8 mouse cellular contexts compared by ENCODE assay signal in genomic region chr1:136232986-136233790, GRCm38 (mm10). TPM values are rescaled to one million over a fixed set of nuclear protein-coding genes. Genes with fewer than 3 reads are reported as not detected.
DNase-seq lines count a peak whose midpoint lies in the region; ATAC-seq and TF ChIP-seq lines count a peak whose summit lies in the region.

No protein-coding gene starts in this region.

- TF ChIP-seq CTCF in cerebellum, adult 2 months (IDR thresholded peaks at IDR 0.05; ENCODE audit: borderline replicate concordance, insufficient read depth, low read depth, low read length), result no peak
- TF ChIP-seq CTCF in liver, postnatal 0 days (IDR thresholded peaks at IDR 0.05; ENCODE audit: low read depth), result no peak

- H3K9ac ChIP-seq in forebrain, embryonic 13.5 days, result peak overlapping the region; percentile 76
- no peak overlapping the region for H3K9ac ChIP-seq in liver, postnatal 0 days (replicated peaks)

- H3K27me3 ChIP-seq in cerebellum, adult 2 months (ENCODE audit: control insufficient read depth, insufficient read depth, low read length), result peaks cover 2% of the 10 kb centered on the region; the same call in 1 of the 2 replicates
- H3K27me3 ChIP-seq in forebrain, embryonic 13.5 days, result no peaks in the 10 kb centered on the region
- peaks cover 30% of the 10 kb centered on the region for H3K27me3 ChIP-seq in liver, postnatal 0 days (ENCODE audit: insufficient read depth, low read length)

- no peaks in the 10 kb centered on the region for H3K36me3 ChIP-seq in forebrain, embryonic 13.5 days (ENCODE audit: poor library complexity, severe bottlenecking)
- no peaks in the 10 kb centered on the region for H3K36me3 ChIP-seq in liver, postnatal 0 days (replicated peaks; ENCODE audit: insufficient read depth, low read length)

- no peak for TF ChIP-seq POLR2A in cerebellum, adult 2 months (IDR thresholded peaks at IDR 0.05; ENCODE audit: borderline replicate concordance, insufficient read depth, low read length)

- no peak overlapping the region for H3K27ac ChIP-seq in cerebellum, adult 2 months (ENCODE audit: insufficient read depth, low read length)
- peak overlapping the region; percentile 54 for H3K27ac ChIP-seq in forebrain, embryonic 13.5 days
- H3K27ac ChIP-seq in liver, postnatal 0 days (ENCODE audit: low read depth), result no peak overlapping the region

- no peak for TF ChIP-seq EP300 in liver, postnatal 0 days (IDR thresholded peaks at IDR 0.05; ENCODE audit: low read depth)

- no peaks in the 10 kb centered on the region for H3K4me1 ChIP-seq in cerebellum, adult 2 months (ENCODE audit: control insufficient read depth, insufficient read depth, low read length)
- H3K4me1 ChIP-seq in forebrain, embryonic 13.5 days, result peaks cover 60% of the 10 kb centered on the region
- peaks cover 20% of the 10 kb centered on the region for H3K4me1 ChIP-seq in liver, postnatal 0 days (ENCODE audit: insufficient read depth)

- no peak for ATAC-seq in forebrain, embryonic 13.5 days
- no peak for ATAC-seq in liver, postnatal 0 days

- H3K4me3 ChIP-seq in cerebellum, adult 2 months (replicated peaks; ENCODE audit: insufficient read depth, low read depth, low read length), result peak overlapping the region; percentile 65
- H3K4me3 ChIP-seq in forebrain, embryonic 13.5 days, result peak overlapping the region; percentile 58
- peak overlapping the region; percentile 57; the same call in 1 of the 2 replicates for H3K4me3 ChIP-seq in liver, postnatal 0 days (ENCODE audit: low read depth, low read length)

- H3K4me2 ChIP-seq in forebrain, embryonic 13.5 days, result peak overlapping the region; percentile 74
- H3K4me2 ChIP-seq in liver, postnatal 0 days (ENCODE audit: low read depth, low read length), result peak overlapping the region; percentile 87

- 16% methylated on average over 23 of the region's 23 CpGs for WGBS in cerebellum, adult 2 months
- under 1% methylated on average over 23 of the region's 23 CpGs for WGBS in forebrain, embryonic 13.5 days
- 8% methylated on average over 23 of the region's 23 CpGs for WGBS in liver, postnatal 0 days (ENCODE audit: insufficient replicate concordance)

- DNase-seq in cerebellum, adult 2 months, result no peak
- no peak for DNase-seq in cerebellum, adult 9-11 months
- DNase-seq in 3T3-L1 (ENCODE audit: low read depth, low spot score), result peak; percentile 39
- no peak for DNase-seq in liver, postnatal 0 days
- no peak for DNase-seq in right cerebral cortex, postnatal 14 days
- no peak for DNase-seq in frontal cortex, postnatal 25 days (ENCODE audit: low spot score in 2 of 2)
- DNase-seq in frontal cortex, postnatal 36 days (ENCODE audit: low spot score in 2 of 2), result no peak

- no peaks in the 10 kb centered on the region for H3K9me3 ChIP-seq in forebrain, embryonic 13.5 days (replicated peaks)
- H3K9me3 ChIP-seq in liver, postnatal 0 days (ENCODE audit: low read length), result no peaks in the 10 kb centered on the region

RNA-seq across cellular contexts. Expression of gene Inava, which starts 0.9 kb away (rescaled TPM):
- 1.4 and 1.8 TPM in 2 replicates for polyA plus RNA-seq in cerebellum, adult 2 months (2012; rRNA removed)
- 8.3 and 10.0 TPM in 2 replicates for polyA plus RNA-seq in forebrain, embryonic 13.5 days (2015; fragmentation: Nextera tagmentation; extraction: Ambion mirVana)
- polyA plus RNA-seq in liver, postnatal 0 days (2015; fragmentation: Nextera tagmentation; extraction: Ambion mirVana), result 0.09 TPM in 2 replicates

RNA-seq across cellular contexts. Expression of gene Mroh3, which starts 20.6 kb away (rescaled TPM):
- polyA plus RNA-seq in cerebellum, adult 2 months (2012; rRNA removed), result 0.63 and 1.0 TPM in 2 replicates
- 0.20 TPM in 1 of 2 replicates, not detected in the other for polyA plus RNA-seq in forebrain, embryonic 13.5 days (2015; fragmentation: Nextera tagmentation; extraction: Ambion mirVana)
- not detected in 2 replicates for polyA plus RNA-seq in liver, postnatal 0 days (2015; fragmentation: Nextera tagmentation; extraction: Ambion mirVana)

RNA-seq across cellular contexts. Expression of gene Gpr25, which starts 27.5 kb away (rescaled TPM):
- polyA plus RNA-seq in cerebellum, adult 2 months (2012; rRNA removed), result 7.0 and 7.7 TPM in 2 replicates
- polyA plus RNA-seq in forebrain, embryonic 13.5 days (2015; fragmentation: Nextera tagmentation; extraction: Ambion mirVana), result not detected in 2 replicates
- not detected in 2 replicates for polyA plus RNA-seq in liver, postnatal 0 days (2015; fragmentation: Nextera tagmentation; extraction: Ambion mirVana)
